Mouse (Mus musculus): ENCODE data around the gene Sltm. TPM values are rescaled to one million over a fixed set of nuclear protein-coding genes. Genes with fewer than 3 reads are reported as not detected.

Gene Sltm
- total and polyA plus RNA-seq, 3 experiments: 44.0 to 70.0 (median 62.3) TPM

GRCm38 (mm10) chr9:70502284-70503014, 40.1 kb upstream of the Sltm start (continued):
- TF ChIP-seq KAT2A (conservative IDR thresholded peaks at IDR 0.05; ENCODE audit: low read depth, low read length): no peak
- no peak for TF ChIP-seq CHD2 (IDR thresholded peaks at IDR 0.05; ENCODE audit: low read length)
- TF ChIP-seq USF2 (IDR thresholded peaks at IDR 0.05; ENCODE audit: borderline replicate concordance in 1 of 2, insufficient read depth in 1 of 2, low read depth in 1 of 2, low read length in 2 of 2): no peak
- no peak for TF ChIP-seq GABPA (IDR thresholded peaks at IDR 0.05; ENCODE audit: low read depth, low read length)
- no peak for TF ChIP-seq RCOR1 (IDR thresholded peaks at IDR 0.05; ENCODE audit: low read depth, low read length)
- no peak for TF ChIP-seq NELFE (IDR thresholded peaks at IDR 0.05; ENCODE audit: low read depth, low read length)
- TF ChIP-seq MAZ (IDR thresholded peaks at IDR 0.05; ENCODE audit: low read depth, low read length): no peak
- no peak; a peak in 1 of 4 replicates for TF ChIP-seq EP300 (IDR thresholded peaks at IDR 0.05; ENCODE audit: low read depth in 1 of 2, low read length in 2 of 2)
- no peak for TF ChIP-seq MAX (IDR thresholded peaks at IDR 0.05; ENCODE audit: low read length)
- peak; percentile 55; the same call in 1 of the 2 replicates for TF ChIP-seq ELF1 (IDR thresholded peaks at IDR 0.05; ENCODE audit: low read depth, low read length)
- no peak for TF ChIP-seq MAFK (IDR thresholded peaks at IDR 0.05; ENCODE audit: borderline replicate concordance, low read depth, low read length)
- TF ChIP-seq SIN3A (IDR thresholded peaks at IDR 0.05; ENCODE audit: low read length): peak; percentile 37
- no peak for TF ChIP-seq CHD1 (IDR thresholded peaks at IDR 0.05; ENCODE audit: low read depth, low read length)
- peak; percentile 42; the same call in 1 of the 2 replicates for TF ChIP-seq USF1 (IDR thresholded peaks at IDR 0.05; ENCODE audit: low read depth, low read length)

GRCm38 (mm10) chr9:70503015-70503603, 39.4 kb upstream of the Sltm start:
- Histone ChIP-seq H3K4me3 (ENCODE audit: control insufficient read depth in 1 of 2, insufficient read depth in 1 of 2, low read depth in 2 of 2, low read length in 2 of 2) (peak overlapping the region; percentile 90), H3K79me2 (ENCODE audit: control insufficient read depth, insufficient read depth, low read length, poor library complexity) (peaks cover 38% of the 10 kb centered on the region), H3K4me1 (ENCODE audit: control insufficient read depth in 1 of 2, insufficient read depth in 2 of 2, low read length in 2 of 2) (peaks cover 2 to 8% of the 10 kb centered on the region in 2 experiments; a peak in 3 of 4 replicates), H3K36me3 (ENCODE audit: control insufficient read depth in 1 of 2, insufficient read depth in 2 of 2, low read length in 2 of 2) (peaks cover 7 to 36% of the 10 kb centered on the region in 2 experiments), H3K27ac (ENCODE audit: control insufficient read depth, low read depth, low read length) (peak overlapping the region; percentile 90), H3K27me3 (ENCODE audit: control insufficient read depth in 1 of 2, insufficient read depth in 2 of 2, low read length in 2 of 2) (no peaks in the 10 kb centered on the region), H3K9me3 (replicated peaks; ENCODE audit: insufficient read depth, low read length) (no peaks in the 10 kb centered on the region), H3K9ac (ENCODE audit: control insufficient read depth, low read depth, low read length, poor library complexity, severe bottlenecking) (peak overlapping the region; percentile 96)
- peak; percentile 67 for DNase-seq (ENCODE audit: low read depth, low spot score)
- TF ChIP-seq MAZ (IDR thresholded peaks at IDR 0.05; ENCODE audit: low read depth, low read length): no peak
- no peak for TF ChIP-seq MAFK (IDR thresholded peaks at IDR 0.05; ENCODE audit: borderline replicate concordance, low read depth, low read length)
- no peak for TF ChIP-seq SMC3 (IDR thresholded peaks at IDR 0.05; ENCODE audit: low read depth, low read length)
- TF ChIP-seq POLR2AphosphoS5 (IDR thresholded peaks at IDR 0.05; ENCODE audit: borderline replicate concordance, low read depth, low read length): no peak
- 0 out of 2 replicates have a peak, but pooled peaks have one; percentile 18 for TF ChIP-seq TBP (IDR thresholded peaks at IDR 0.05; ENCODE audit: low read depth, low read length)
- 0 out of 2 replicates have a peak, but pooled peaks have one; percentile 21 for TF ChIP-seq TCF12 (IDR thresholded peaks at IDR 0.05; ENCODE audit: low read depth, low read length)
- TF ChIP-seq MYB (IDR thresholded peaks at IDR 0.05; ENCODE audit: low read depth, low read length): no peak
- no peak for TF ChIP-seq JUND (IDR thresholded peaks at IDR 0.05; ENCODE audit: low read depth, low read length)
- 0 out of 2 replicates have a peak, but pooled peaks have one; percentile 9 for TF ChIP-seq RCOR1 (IDR thresholded peaks at IDR 0.05; ENCODE audit: low read depth, low read length)
- 0 out of 2 replicates have a peak, but pooled peaks have one; percentile 25 for TF ChIP-seq MXI1 (IDR thresholded peaks at IDR 0.05; ENCODE audit: low read depth, low read length)
- 0 out of 2 replicates have a peak, but pooled peaks have one; percentile 76 for TF ChIP-seq UBTF (IDR thresholded peaks at IDR 0.05; ENCODE audit: borderline replicate concordance, insufficient read depth, low read depth, low read length)
- TF ChIP-seq NRF1 (IDR thresholded peaks at IDR 0.05; ENCODE audit: insufficient read depth, low read depth, low read length, poor library complexity, severe bottlenecking): peak; percentile 49; the same call in 1 of the 2 replicates
- no peak for TF ChIP-seq TAL1 (IDR thresholded peaks at IDR 0.05; ENCODE audit: low read length)
- TF ChIP-seq BHLHE40 (IDR thresholded peaks at IDR 0.05; ENCODE audit: borderline replicate concordance, low read depth, low read length): no peak
- TF ChIP-seq HCFC1 (IDR thresholded peaks at IDR 0.05; ENCODE audit: low read depth, low read length): peak; percentile 12; the same call in 1 of the 2 replicates
- TF ChIP-seq ZNF384 (IDR thresholded peaks at IDR 0.05; ENCODE audit: low read depth, low read length): no peak; the same call in 1 of the 2 replicates
- TF ChIP-seq SIN3A (IDR thresholded peaks at IDR 0.05; ENCODE audit: low read length): no peak
